Mouse (Mus musculus): Measurements from ENCODE around the gene Vstm5.

DNA sequence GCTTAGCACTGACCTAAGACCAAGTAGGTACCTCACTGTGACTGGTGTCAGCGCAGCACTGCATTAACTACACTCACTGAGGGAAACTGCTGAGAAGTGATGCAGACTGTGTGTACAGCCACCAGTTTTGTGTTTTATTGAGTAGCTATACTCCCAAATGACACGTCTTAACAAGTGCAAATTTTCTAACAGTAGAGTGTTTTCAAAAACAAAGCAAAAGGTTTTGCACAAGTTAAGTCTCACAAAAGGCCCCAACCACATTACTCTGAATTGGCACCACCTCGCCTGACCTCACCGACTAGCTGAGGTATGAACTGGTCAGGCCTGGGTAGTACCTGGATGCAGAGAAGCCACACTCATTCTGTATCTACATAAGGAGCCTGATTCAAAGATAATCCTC is 38.0 kb downstream of the Vstm5 start:
- no peak for TF ChIP-seq CTCF (IDR thresholded peaks at IDR 0.05)
- TF ChIP-seq EP300 (IDR thresholded peaks at IDR 0.05): no peak
